Mouse (Mus musculus): ENCODE measurements at regions not wholly inside any gene's neighbourhood (a gene's known extent, or its start where the extent isn't known, plus 50 kb on each side); places are given as distances from the start of the nearest gene placed in this dataset.
A peak's percentile ranks its signal among the peaks of the same experiment; 100 is the strongest.

DNA sequence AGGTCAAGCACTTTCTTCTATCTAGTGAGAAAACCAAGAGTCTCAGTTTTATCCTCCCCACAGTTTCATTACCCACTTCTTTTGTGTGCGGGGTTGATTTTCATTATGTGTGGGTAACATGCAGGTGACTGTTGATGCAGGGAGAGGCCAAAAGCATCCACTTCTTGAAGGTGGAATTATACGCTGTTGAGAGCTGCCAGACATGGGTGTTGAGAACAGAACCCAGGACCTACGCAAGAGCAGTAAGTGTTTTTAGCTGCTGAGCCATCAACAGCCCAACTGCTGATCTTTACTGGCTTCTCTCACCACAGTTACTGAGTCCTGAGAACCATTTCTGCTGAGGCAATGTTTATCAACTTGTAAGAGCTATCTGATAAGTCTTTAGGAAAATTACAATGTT, 272.4 kb upstream of the Hnrnpa3 start:
- no peak overlapping the region for H3K9ac ChIP-seq
- WGBS = 81% methylated on average over 3 of the region's 3 CpGs
- no peak overlapping the region for H3K4me2 ChIP-seq (replicated peaks)
- H3K27ac ChIP-seq = no peak overlapping the region
- 0 out of 2 replicates have a peak, but pooled peaks cover 5% of the 10 kb centered on the region for H3K4me1 ChIP-seq
- peaks cover 10% of the 10 kb centered on the region; the same call in 1 of the 2 replicates for H3K27me3 ChIP-seq
- H3K9me3 ChIP-seq = no peaks in the 10 kb centered on the region
- no peak overlapping the region for H3K4me3 ChIP-seq
- no peak for ATAC-seq (ENCODE audit: low FRiP score, low read depth)
- H3K36me3 ChIP-seq = no peaks in the 10 kb centered on the region

DNA sequence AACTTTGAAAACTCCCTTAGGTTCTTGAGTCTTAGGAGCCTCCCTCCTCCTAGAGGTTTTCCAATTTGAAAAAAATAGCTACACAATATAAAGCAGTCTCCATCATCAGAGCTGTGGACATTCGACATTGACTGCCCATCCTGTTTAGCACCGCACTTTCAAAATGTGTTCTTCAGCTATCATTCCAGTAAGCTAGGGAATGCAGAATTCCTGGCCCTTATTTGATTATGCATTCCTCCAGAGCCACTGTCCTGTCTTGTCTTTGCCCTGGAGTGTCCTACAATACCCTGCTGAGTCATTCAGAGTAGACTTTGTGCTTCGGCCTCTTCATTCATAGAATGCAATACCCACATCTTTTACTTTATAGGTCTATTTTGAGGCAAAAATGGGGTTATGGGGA, 267.0 kb upstream of the Hnrnpa3 start:
- Histone ChIP-seq H3K27me3 (peaks cover 6% of the 10 kb centered on the region; the same call in 1 of the 2 replicates), H3K4me3 (no peak overlapping the region), H3K36me3 (no peaks in the 10 kb centered on the region), H3K9ac (no peak overlapping the region), H3K27ac (no peak overlapping the region), H3K9me3 (no peaks in the 10 kb centered on the region), H3K4me1 (peaks cover 27% of the 10 kb centered on the region), H3K4me2 (replicated peaks) (no peak overlapping the region)
- WGBS = 87% methylated on average over 3 of the region's 3 CpGs
- no peak for ATAC-seq (ENCODE audit: low FRiP score, low read depth)

DNA sequence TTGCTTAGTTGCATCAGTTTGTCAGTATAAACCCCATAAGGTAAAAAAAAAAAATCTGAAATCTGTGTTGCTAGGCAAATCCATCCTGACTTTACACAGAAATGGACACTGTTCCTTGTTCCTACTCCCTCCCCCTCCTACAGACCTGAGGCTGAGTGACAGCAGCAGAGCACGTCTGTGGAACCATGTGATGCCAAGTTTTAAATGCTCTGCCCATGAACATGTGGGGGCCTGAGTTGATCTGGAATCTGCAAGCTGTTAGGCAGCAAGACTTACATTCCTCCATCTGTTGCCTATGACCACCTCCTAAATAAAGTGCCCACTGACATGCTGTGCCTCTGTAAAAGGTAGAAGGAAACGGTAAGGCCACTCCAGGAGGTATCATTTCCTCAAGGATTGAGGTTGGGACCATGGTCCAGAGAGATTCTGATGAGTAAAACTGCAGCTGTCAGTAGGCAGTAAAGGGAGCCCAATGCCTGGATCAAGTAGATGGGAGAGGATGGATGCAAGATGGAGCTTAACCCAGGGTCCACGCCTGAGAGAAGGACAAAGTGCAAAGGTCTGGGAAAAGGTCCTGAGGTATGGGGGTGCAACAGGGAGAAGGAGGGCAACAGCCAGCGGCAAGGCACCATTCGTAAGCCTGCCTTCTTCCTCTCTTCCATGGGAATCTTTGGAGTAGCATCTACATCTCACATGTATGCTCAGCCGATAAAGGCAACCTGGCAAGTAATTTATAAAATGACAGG, 264.0 kb upstream of the Hnrnpa3 start:
- Histone ChIP-seq H3K4me1 (peaks cover 34% of the 10 kb centered on the region), H3K27ac (peak overlapping the region; percentile 65; the same call in 1 of the 2 replicates), H3K9ac (no peak overlapping the region), H3K4me3 (no peak overlapping the region), H3K27me3 (peaks cover 6% of the 10 kb centered on the region; the same call in 1 of the 2 replicates), H3K9me3 (no peaks in the 10 kb centered on the region), H3K4me2 (replicated peaks) (0 out of 2 replicates have a peak overlapping the region, but pooled peaks have one; percentile 9), H3K36me3 (no peaks in the 10 kb centered on the region)
- WGBS = 39% methylated on average over 6 of the region's 6 CpGs
- ATAC-seq (ENCODE audit: low FRiP score, low read depth) = peak; percentile 77

DNA sequence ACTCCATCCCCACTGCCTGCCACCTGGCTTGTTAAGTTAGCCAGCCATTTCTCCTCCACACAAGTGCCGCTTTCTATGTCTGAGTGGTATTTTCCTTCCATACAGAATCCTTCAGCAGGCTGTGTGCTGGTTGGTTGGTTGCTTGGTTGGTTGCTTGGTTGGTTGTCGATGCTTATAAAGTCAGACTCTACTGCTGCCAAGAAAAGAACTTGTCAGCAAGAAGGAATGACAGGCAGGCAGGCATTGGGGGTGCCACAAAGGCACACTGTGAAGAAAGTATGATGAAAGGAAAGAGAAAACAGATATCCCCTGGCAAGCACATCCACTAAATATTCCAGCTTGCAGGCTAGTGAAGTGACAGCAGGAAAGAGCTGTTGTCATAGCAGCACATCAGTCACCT, 263.0 kb upstream of the Hnrnpa3 start:
- no peaks in the 10 kb centered on the region for H3K36me3 ChIP-seq
- H3K4me1 ChIP-seq = peaks cover 34% of the 10 kb centered on the region
- no peak overlapping the region for H3K4me2 ChIP-seq (replicated peaks)
- H3K27me3 ChIP-seq = peaks cover 10% of the 10 kb centered on the region; the same call in 1 of the 2 replicates
- H3K27ac ChIP-seq = peak overlapping the region; percentile 64
- WGBS = 48% methylated on average over 2 of the region's 2 CpGs
- peak; percentile 33; the same call in 1 of the 2 replicates for ATAC-seq (ENCODE audit: low FRiP score, low read depth)
- no peak overlapping the region for H3K4me3 ChIP-seq
- no peak overlapping the region for H3K9ac ChIP-seq
- no peaks in the 10 kb centered on the region for H3K9me3 ChIP-seq

DNA sequence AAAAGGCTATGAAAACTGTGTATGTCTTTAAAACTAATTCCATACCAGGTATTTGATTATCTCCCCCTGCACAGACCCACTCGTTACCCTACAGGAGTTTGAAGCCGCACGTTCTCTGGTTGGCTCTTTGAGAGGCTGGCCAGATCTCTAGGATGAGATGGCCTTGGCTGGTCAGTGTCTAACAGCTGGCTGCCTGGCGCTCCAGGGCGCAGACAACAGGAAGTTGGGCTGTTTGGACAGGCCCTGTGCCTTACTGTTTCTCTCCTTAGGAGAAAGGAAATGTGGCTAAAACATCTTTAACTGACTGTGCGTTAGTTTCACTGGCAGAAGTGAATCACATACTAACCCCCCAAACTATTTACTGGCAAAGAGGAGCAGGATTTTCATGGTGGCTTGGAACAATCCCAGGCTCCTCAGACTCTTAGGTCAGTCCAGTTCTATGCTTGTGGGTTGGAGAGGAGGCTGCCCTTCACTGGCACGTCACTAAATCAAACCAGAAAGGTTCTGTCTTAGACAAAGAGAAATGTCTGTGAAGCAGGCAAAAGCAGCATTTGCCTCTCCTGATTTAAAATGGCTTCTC, 258.7 kb upstream of the Hnrnpa3 start:
- no peak overlapping the region for H3K4me3 ChIP-seq
- no peak overlapping the region for H3K27ac ChIP-seq
- H3K36me3 ChIP-seq = no peaks in the 10 kb centered on the region
- peaks cover 16% of the 10 kb centered on the region for H3K27me3 ChIP-seq
- H3K4me2 ChIP-seq (replicated peaks) = no peak overlapping the region
- H3K9ac ChIP-seq = no peak overlapping the region
- peaks cover 34% of the 10 kb centered on the region for H3K4me1 ChIP-seq
- no peak for ATAC-seq (ENCODE audit: low FRiP score, low read depth)
- WGBS = 57% methylated on average over 7 of the region's 7 CpGs
- no peaks in the 10 kb centered on the region for H3K9me3 ChIP-seq

DNA sequence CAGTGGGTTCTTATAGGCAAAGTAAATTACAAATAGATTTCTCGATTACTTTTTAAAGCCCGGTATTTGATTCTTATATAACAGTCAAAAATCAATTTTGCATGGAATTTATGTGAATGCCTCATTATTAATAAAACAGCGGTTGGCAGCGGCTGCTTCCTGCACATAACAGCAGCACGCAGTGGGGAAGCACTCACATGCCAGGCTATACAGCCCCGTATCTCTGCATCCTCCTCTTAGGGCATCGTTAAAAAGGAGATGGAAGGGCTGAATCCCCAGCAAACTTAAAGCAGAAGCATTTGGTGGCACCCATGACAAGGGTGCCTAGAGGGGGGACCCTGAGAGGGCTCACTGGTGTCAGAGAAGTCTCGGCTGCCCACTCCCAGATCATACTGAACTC, 255.3 kb upstream of the Hnrnpa3 start:
- Histone ChIP-seq H3K4me1 (peaks cover 35% of the 10 kb centered on the region), H3K9me3 (no peaks in the 10 kb centered on the region), H3K4me2 (replicated peaks) (no peak overlapping the region), H3K36me3 (no peaks in the 10 kb centered on the region), H3K9ac (0 out of 2 replicates have a peak overlapping the region, but pooled peaks have one; percentile 40), H3K27me3 (peaks cover 42% of the 10 kb centered on the region), H3K27ac (no peak overlapping the region), H3K4me3 (no peak overlapping the region)
- ATAC-seq (ENCODE audit: low FRiP score, low read depth) = no peak
- WGBS = 37% methylated on average over 8 of the region's 8 CpGs

DNA sequence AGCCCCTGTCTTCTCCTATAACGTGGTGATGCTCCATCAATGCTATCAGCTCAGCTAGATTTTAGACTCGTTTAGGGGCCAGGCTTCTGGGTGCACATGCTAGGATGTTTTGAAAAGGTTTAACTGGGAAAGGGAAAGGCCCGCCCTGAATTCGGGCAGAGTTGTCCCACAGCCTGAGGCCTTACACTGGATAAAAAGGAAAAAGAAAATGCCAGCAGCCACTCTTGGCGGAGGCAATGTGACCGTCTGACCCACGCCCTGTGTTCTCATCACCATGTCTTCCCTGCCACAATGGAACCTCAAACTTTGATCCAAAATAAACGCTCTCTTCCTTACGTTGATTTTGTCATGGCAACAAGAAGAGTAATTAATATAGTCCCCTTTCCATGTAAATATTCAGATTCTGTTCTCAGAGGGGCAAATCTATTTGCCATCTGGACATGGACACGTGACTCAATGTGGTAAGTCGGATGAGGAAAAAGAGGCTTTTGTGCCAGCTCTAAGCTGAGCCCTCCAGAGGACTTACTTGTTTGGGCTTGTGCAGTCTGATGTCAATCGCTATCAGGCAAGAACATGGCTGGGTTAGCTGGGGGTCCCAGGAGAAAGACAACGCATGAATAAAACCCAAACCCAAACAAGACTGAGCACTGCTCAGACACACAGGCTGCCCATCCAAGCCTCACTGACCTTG, 253.4 kb upstream of the Hnrnpa3 start:
- Histone ChIP-seq H3K27ac (no peak overlapping the region), H3K4me1 (peaks cover 35% of the 10 kb centered on the region), H3K9me3 (no peaks in the 10 kb centered on the region), H3K4me2 (replicated peaks) (no peak overlapping the region), H3K4me3 (no peak overlapping the region), H3K9ac (no peak overlapping the region), H3K27me3 (peaks cover 38% of the 10 kb centered on the region), H3K36me3 (no peaks in the 10 kb centered on the region)
- ATAC-seq (ENCODE audit: low FRiP score, low read depth) = no peak
- WGBS = 80% methylated on average over 13 of the region's 13 CpGs

DNA sequence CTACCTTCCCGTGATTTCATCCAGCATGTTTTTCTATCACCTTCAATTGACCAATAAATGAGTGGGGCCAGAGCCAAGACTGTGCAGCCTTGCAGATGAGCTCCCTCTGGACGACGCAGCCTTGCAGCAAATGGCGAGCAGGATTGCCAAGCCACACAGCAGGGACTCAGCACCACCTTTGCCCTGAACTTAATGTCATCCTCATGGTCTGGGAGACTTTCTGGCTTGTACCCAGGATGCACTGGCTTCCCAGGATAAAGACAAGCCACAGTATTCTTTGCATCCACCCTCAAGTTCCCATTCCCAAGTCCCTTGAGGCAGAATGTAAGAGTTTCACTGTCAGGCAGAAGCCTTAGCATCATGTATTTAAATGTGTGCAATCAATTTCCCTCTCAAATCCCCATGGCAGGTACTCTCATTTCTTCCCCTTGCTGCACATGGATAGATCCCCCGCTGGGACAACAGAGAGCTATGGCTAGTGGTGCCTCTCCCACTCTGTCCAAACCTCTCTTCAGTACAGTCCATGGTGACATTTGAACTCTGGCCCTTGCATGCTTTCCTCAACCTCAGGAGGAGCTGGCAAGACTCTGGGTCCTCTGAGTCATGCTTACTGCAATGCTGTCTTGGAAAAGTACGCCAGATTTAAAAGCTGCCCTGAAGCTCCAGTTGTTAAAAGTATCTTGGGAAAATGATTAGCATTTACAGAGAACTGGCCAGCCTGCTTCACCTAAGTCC, 252.2 kb upstream of the Hnrnpa3 start:
- WGBS = 41% methylated on average over 6 of the region's 6 CpGs
- Histone ChIP-seq H3K27ac (no peak overlapping the region), H3K9me3 (no peaks in the 10 kb centered on the region), H3K4me1 (peaks cover 39% of the 10 kb centered on the region), H3K9ac (no peak overlapping the region), H3K4me3 (no peak overlapping the region), H3K36me3 (no peaks in the 10 kb centered on the region), H3K27me3 (peaks cover 38% of the 10 kb centered on the region), H3K4me2 (replicated peaks) (no peak overlapping the region)
- ATAC-seq (ENCODE audit: low FRiP score, low read depth) = peak; percentile 75

DNA sequence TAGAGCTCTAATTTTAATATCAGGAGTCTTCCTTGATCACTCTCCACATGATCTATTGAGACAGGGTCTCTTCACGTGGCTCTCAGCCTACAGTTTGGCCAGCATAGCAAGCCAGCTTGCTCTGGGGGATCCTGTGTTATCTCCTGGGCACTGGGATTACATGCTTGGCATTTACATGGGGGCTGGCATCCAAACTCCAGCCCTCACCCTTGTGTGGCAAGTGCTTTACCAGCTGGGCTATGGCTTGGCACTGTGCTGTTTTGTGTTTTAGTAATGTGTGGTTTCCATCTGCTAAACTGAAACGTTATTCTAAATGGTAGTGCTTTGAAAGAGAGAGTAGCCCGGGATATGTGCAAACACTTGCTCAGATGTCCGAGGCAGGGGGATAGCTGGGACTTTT, 251.5 kb upstream of the Hnrnpa3 start:
- ATAC-seq (ENCODE audit: low FRiP score, low read depth) = no peak

DNA sequence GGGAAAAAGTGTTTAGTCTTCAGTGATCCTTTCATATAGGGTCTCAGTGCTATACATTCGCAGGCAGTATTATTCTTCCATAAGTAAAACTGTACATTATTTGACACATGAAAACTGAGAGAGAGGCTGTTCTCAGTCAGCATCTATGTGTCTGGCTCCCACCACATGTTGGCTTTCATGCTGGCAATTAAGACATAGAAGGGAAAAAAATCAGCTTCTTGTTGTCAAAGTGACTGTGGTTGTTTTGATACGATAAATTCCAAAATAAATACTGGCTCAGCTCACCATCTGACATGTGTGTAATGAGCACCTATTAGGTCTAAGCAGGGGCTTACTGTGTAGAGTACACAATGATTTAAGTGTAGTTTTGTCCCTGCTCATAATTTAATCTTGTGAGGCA, 251.0 kb upstream of the Hnrnpa3 start:
- ATAC-seq (ENCODE audit: low FRiP score, low read depth) = no peak
- H3K27me3 ChIP-seq = peaks cover 38% of the 10 kb centered on the region
- no peak overlapping the region for H3K9ac ChIP-seq
- no peak overlapping the region for H3K27ac ChIP-seq
- H3K9me3 ChIP-seq = no peaks in the 10 kb centered on the region
- H3K4me3 ChIP-seq = no peak overlapping the region
- WGBS = 78% methylated on average over 2 of the region's 2 CpGs
- H3K4me2 ChIP-seq (replicated peaks) = no peak overlapping the region
- H3K36me3 ChIP-seq = no peaks in the 10 kb centered on the region
- H3K4me1 ChIP-seq = peaks cover 44% of the 10 kb centered on the region

More for the DNA sequence above, 251.5 kb upstream of the Hnrnpa3 start:
- Histone ChIP-seq H3K27ac (no peak overlapping the region), H3K36me3 (no peaks in the 10 kb centered on the region), H3K4me1 (peaks cover 42% of the 10 kb centered on the region), H3K4me3 (no peak overlapping the region), H3K4me2 (replicated peaks) (no peak overlapping the region), H3K9me3 (no peaks in the 10 kb centered on the region), H3K27me3 (peaks cover 35% of the 10 kb centered on the region), H3K9ac (no peak overlapping the region)
- WGBS = 62% methylated on average over 4 of the region's 4 CpGs

DNA sequence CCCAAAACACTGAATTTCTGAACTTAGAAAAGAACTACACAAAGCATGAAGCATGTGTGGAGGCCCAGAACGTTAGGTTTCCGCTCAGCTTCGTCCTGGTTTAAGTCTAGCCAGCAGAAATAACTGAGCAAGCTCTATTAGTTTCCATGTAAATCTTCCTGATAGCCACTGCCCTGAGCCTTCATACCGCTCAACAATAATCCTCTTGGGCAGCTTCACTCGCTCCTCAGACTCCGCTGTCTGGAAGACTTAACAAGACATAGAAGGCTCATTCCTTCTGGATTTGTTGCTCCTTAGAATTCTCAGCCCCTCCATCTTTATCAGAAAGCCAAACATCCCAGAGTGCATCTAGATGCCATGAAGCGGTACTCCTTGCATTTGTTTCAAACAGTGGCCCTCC, 249.3 kb upstream of the Hnrnpa3 start:
- 90% methylated on average over 7 of the region's 7 CpGs for WGBS
- no peak overlapping the region for H3K4me3 ChIP-seq
- H3K27ac ChIP-seq = no peak overlapping the region
- H3K4me1 ChIP-seq = peaks cover 32% of the 10 kb centered on the region
- H3K27me3 ChIP-seq = peaks cover 41% of the 10 kb centered on the region
- H3K36me3 ChIP-seq = no peaks in the 10 kb centered on the region
- H3K9ac ChIP-seq = no peak overlapping the region
- H3K9me3 ChIP-seq = no peaks in the 10 kb centered on the region
- no peak for ATAC-seq (ENCODE audit: low FRiP score, low read depth)
- H3K4me2 ChIP-seq (replicated peaks) = no peak overlapping the region

DNA sequence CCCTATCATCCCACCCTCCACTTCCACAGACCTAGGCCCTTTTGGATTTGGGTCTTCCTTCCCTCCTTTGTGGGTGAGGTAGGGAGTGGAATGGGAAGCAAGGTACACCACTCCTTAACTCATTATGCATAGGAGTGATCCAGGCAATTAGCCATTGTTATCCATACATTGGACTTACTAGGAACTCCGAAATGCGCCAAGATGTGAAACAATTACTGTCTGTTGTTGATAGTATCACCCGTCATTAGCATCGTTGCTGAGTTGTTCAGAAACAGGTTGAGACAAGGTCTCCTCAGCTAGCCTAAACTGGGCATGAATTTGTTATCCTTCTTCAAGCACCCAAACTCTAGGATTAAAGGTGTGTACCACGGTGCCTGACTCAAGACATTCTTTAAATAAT, 246.3 kb upstream of the Hnrnpa3 start:
- no peaks in the 10 kb centered on the region for H3K36me3 ChIP-seq
- no peak overlapping the region for H3K4me2 ChIP-seq (replicated peaks)
- ATAC-seq (ENCODE audit: low FRiP score, low read depth) = no peak
- peaks cover 9% of the 10 kb centered on the region; the same call in 1 of the 2 replicates for H3K4me1 ChIP-seq
- H3K4me3 ChIP-seq = no peak overlapping the region
- H3K27me3 ChIP-seq = peaks cover 15% of the 10 kb centered on the region
- 89% methylated on average over 5 of the region's 5 CpGs for WGBS
- no peaks in the 10 kb centered on the region for H3K9me3 ChIP-seq
- no peak overlapping the region for H3K9ac ChIP-seq
- H3K27ac ChIP-seq = no peak overlapping the region; the same call in 1 of the 2 replicates
